Mouse (Mus musculus) heart, adult 2 months (tissue): ENCODE data around the gene Fat2.

Experiments used
- CTCF ChIP-seq: fragments of 200-600 bp; IDR thresholded peaks from 2 replicates; pipeline ENCODE4 v1.8.1; 2022; ENCODE audit warnings: antibody characterized with exemption, mild to moderate bottlenecking, moderate library complexity
- EP300 ChIP-seq: fragments of 200-500 bp; IDR thresholded peaks from 2 replicates; pipeline ENCODE4 v1.6.1; 2011; ENCODE audit warnings: low read depth, low read length, control low read depth; ENCODE audit not compliant: insufficient read depth
- POLR2A ChIP-seq: fragments of 200-500 bp; IDR thresholded peaks from 2 replicates; pipeline ENCODE4 v1.6.1; 2011; ENCODE audit warnings: mild to moderate bottlenecking, low read depth, low read length, control low read depth; ENCODE audit not compliant: insufficient read depth

GRCm38 (mm10) chr11:55217418-55217817, 118.9 kb downstream of the Fat2 start:
- no peak for TF ChIP-seq CTCF
- TF ChIP-seq POLR2A, result no peak
- no peak for TF ChIP-seq EP300
